27 mouse cellular contexts compared by ENCODE assay signal in genomic region chr9:42063391-42063790, GRCm38 (mm10).
DNase-seq lines count a peak whose midpoint lies in the region; ATAC-seq lines count a peak whose summit lies in the region.
"Had no signal": no experiment of that assay in that cellular context is flagged by ENCODE, and none has a peak within 500 bp of the region (broad histone marks: within the 10 kb centered on the region; RNA-seq: fewer than 3 reads in every experiment).

No protein-coding gene starts in this region.

- peaks cover 10% of the 10 kb centered on the region; the same call in 1 of the 2 replicates for H3K4me1 ChIP-seq in embryonic facial prominence, embryonic 12.5 days
- 0 out of 2 replicates have a peak, but pooled peaks cover 4% of the 10 kb centered on the region for H3K4me1 ChIP-seq in embryonic facial prominence, embryonic 10.5 days
- peaks cover 24% of the 10 kb centered on the region for H3K4me1 ChIP-seq in limb, embryonic 13.5 days
- peaks cover 3% of the 10 kb centered on the region for H3K4me1 ChIP-seq in limb, embryonic 10.5 days
- peaks cover 11% of the 10 kb centered on the region for H3K4me1 ChIP-seq in embryonic facial prominence, embryonic 15.5 days
- H3K4me1 ChIP-seq in limb, embryonic 15.5 days = peaks cover 7% of the 10 kb centered on the region
- H3K4me1 ChIP-seq: forebrain, embryonic 10.5 days had no signal

- DNase-seq in embryonic facial prominence, embryonic 10.5 days (ENCODE audit: low spot score) = no peak
- DNase-seq in limb, embryonic 10.5 days (ENCODE audit: low spot score) = no peak
- DNase-seq in thymus, adult 18-20 months = no peak
- no peak for DNase-seq in layer of hippocampus, adult 11-12 months (ENCODE audit: low spot score)
- DNase-seq: adrenal gland, adult 8-10 months; adrenal gland, postnatal 14 days; adrenal gland, postnatal 36 days; B cell, adult 2 months; cerebellum, adult 11-12 months; cerebellum, adult 2 months; cerebellum, adult 9-10 months; cerebellum, postnatal 10 days; cerebellum, postnatal 25 days had no signal

- no peaks in the 10 kb centered on the region for H3K36me3 ChIP-seq in embryonic facial prominence, embryonic 12.5 days
- H3K36me3 ChIP-seq in embryonic facial prominence, embryonic 10.5 days (replicated peaks) = no peaks in the 10 kb centered on the region
- no peaks in the 10 kb centered on the region for H3K36me3 ChIP-seq in limb, embryonic 13.5 days
- H3K36me3 ChIP-seq in limb, embryonic 10.5 days = 0 out of 2 replicates have a peak, but pooled peaks cover 2% of the 10 kb centered on the region
- no peaks in the 10 kb centered on the region for H3K36me3 ChIP-seq in embryonic facial prominence, embryonic 15.5 days
- H3K36me3 ChIP-seq in limb, embryonic 15.5 days = no peaks in the 10 kb centered on the region
- H3K36me3 ChIP-seq: forebrain, embryonic 12.5 days; G1E had no signal

- no peak overlapping the region for H3K4me3 ChIP-seq in embryonic facial prominence, embryonic 12.5 days
- no peak overlapping the region for H3K4me3 ChIP-seq in embryonic facial prominence, embryonic 10.5 days
- no peak overlapping the region for H3K4me3 ChIP-seq in limb, embryonic 13.5 days
- no peak overlapping the region for H3K4me3 ChIP-seq in limb, embryonic 10.5 days
- no peak overlapping the region for H3K4me3 ChIP-seq in embryonic facial prominence, embryonic 15.5 days (replicated peaks)
- H3K4me3 ChIP-seq in limb, embryonic 15.5 days = no peak overlapping the region
- H3K4me3 ChIP-seq: erythroblast, embryonic 14.5 days; forebrain, embryonic 10.5 days; forebrain, embryonic 12.5 days had no signal

- no peaks in the 10 kb centered on the region for H3K9me3 ChIP-seq in embryonic facial prominence, embryonic 12.5 days
- no peaks in the 10 kb centered on the region for H3K9me3 ChIP-seq in embryonic facial prominence, embryonic 10.5 days
- no peaks in the 10 kb centered on the region for H3K9me3 ChIP-seq in limb, embryonic 13.5 days
- H3K9me3 ChIP-seq in limb, embryonic 10.5 days (replicated peaks) = no peaks in the 10 kb centered on the region
- H3K9me3 ChIP-seq in embryonic facial prominence, embryonic 15.5 days (replicated peaks) = no peaks in the 10 kb centered on the region
- no peaks in the 10 kb centered on the region for H3K9me3 ChIP-seq in limb, embryonic 15.5 days
- H3K9me3 ChIP-seq: forebrain, embryonic 10.5 days; forebrain, embryonic 12.5 days; G1E had no signal

- H3K4me2 ChIP-seq in embryonic facial prominence, embryonic 12.5 days (replicated peaks) = no peak overlapping the region
- no peak overlapping the region for H3K4me2 ChIP-seq in limb, embryonic 13.5 days (replicated peaks)
- no peak overlapping the region for H3K4me2 ChIP-seq in embryonic facial prominence, embryonic 15.5 days (replicated peaks)
- no peak overlapping the region for H3K4me2 ChIP-seq in limb, embryonic 15.5 days
- H3K4me2 ChIP-seq: forebrain, embryonic 12.5 days had no signal

- H3K9ac ChIP-seq in embryonic facial prominence, embryonic 12.5 days = no peak overlapping the region
- no peak overlapping the region for H3K9ac ChIP-seq in limb, embryonic 13.5 days
- no peak overlapping the region for H3K9ac ChIP-seq in embryonic facial prominence, embryonic 15.5 days
- no peak overlapping the region for H3K9ac ChIP-seq in limb, embryonic 15.5 days
- H3K9ac ChIP-seq: forebrain, embryonic 12.5 days had no signal

- no peak for ATAC-seq in embryonic facial prominence, embryonic 12.5 days (ENCODE audit: insufficient number of reproducible peaks, insufficient read depth, low FRiP score, low TSS enrichment)
- ATAC-seq in limb, embryonic 13.5 days (ENCODE audit: low FRiP score, low read depth) = peak; percentile 40; the same call in 1 of the 2 replicates
- ATAC-seq in embryonic facial prominence, embryonic 15.5 days (ENCODE audit: insufficient number of reproducible peaks, low FRiP score, low TSS enrichment, low read depth) = peak; percentile 80
- ATAC-seq in limb, embryonic 15.5 days (ENCODE audit: insufficient number of reproducible peaks, low FRiP score, low TSS enrichment, low read depth) = peak; percentile 55; the same call in 1 of the 2 replicates
- ATAC-seq: activated CD4-positive, CD25-positive, alpha-beta regulatory T cell, adult 4 months; CD4-positive, CD25-positive, alpha-beta regulatory T cell, adult 4 months; forebrain, embryonic 14.5 days; forebrain, embryonic 16.5 days; Patski had no signal

- WGBS in embryonic facial prominence, embryonic 12.5 days = 51% methylated on average over 4 of the region's 4 CpGs
- 75% methylated on average over 4 of the region's 4 CpGs for WGBS in embryonic facial prominence, embryonic 10.5 days
- WGBS in limb, embryonic 13.5 days = 48% methylated on average over 4 of the region's 4 CpGs
- WGBS in limb, embryonic 10.5 days = 80% methylated on average over 4 of the region's 4 CpGs
- whole genome bisulfite sequencing in embryonic facial prominence, embryonic 15.5 days = 48% methylated on average over 4 of the region's 4 CpGs
- WGBS in limb, embryonic 15.5 days = 47% methylated on average over 4 of the region's 4 CpGs

- H3K27me3 ChIP-seq in embryonic facial prominence, embryonic 12.5 days = no peaks in the 10 kb centered on the region
- H3K27me3 ChIP-seq in embryonic facial prominence, embryonic 10.5 days (replicated peaks; ENCODE audit: low read depth, poor library complexity, severe bottlenecking) = no peaks in the 10 kb centered on the region
- H3K27me3 ChIP-seq in limb, embryonic 13.5 days = peaks cover 1% of the 10 kb centered on the region; the same call in 1 of the 2 replicates
- H3K27me3 ChIP-seq in limb, embryonic 10.5 days (ENCODE audit: low read depth, poor library complexity, severe bottlenecking) = no peaks in the 10 kb centered on the region
- no peaks in the 10 kb centered on the region for H3K27me3 ChIP-seq in embryonic facial prominence, embryonic 15.5 days
- H3K27me3 ChIP-seq in limb, embryonic 15.5 days = no peaks in the 10 kb centered on the region
- H3K27me3 ChIP-seq: CH12.LX; forebrain, embryonic 12.5 days; Patski had no signal

- 0 out of 2 replicates have a peak overlapping the region, but pooled peaks have one; percentile 46 for H3K27ac ChIP-seq in embryonic facial prominence, embryonic 12.5 days
- H3K27ac ChIP-seq in embryonic facial prominence, embryonic 10.5 days (replicated peaks) = no peak overlapping the region
- no peak overlapping the region for H3K27ac ChIP-seq in limb, embryonic 13.5 days
- H3K27ac ChIP-seq in limb, embryonic 10.5 days = no peak overlapping the region
- H3K27ac ChIP-seq in embryonic facial prominence, embryonic 15.5 days (replicated peaks) = peak overlapping the region; percentile 8; the same call in 1 of the 2 replicates
- H3K27ac ChIP-seq in limb, embryonic 15.5 days = no peak overlapping the region
- H3K27ac ChIP-seq: forebrain, embryonic 10.5 days; forebrain, embryonic 12.5 days had no signal

Comparison
In these comparisons a context has a peak if more than half of its experiments do, and no peak if none do; other contexts are left out.
1. H3K27ac ChIP-seq: peak in embryonic facial prominence, embryonic 12.5 days (single experiment) and embryonic facial prominence, embryonic 15.5 days (single experiment); none in embryonic facial prominence, embryonic 10.5 days (single experiment), limb, embryonic 13.5 days (single experiment), limb, embryonic 10.5 days (single experiment) and limb, embryonic 15.5 days (single experiment).